Mouse (Mus musculus): ENCODE measurements around the gene Gm18596. TPM values are rescaled to one million over a fixed set of nuclear protein-coding genes. Genes with fewer than 3 reads are reported as not detected.

Gene Gm18596
- not detected in 2 replicates for polyA plus RNA-seq (2021; fragmentation: Nextera tagmentation)
- long read RNA-seq, experiment 1 = 0 reads
- long read RNA-seq, experiment 2 = 0 reads

DNA sequence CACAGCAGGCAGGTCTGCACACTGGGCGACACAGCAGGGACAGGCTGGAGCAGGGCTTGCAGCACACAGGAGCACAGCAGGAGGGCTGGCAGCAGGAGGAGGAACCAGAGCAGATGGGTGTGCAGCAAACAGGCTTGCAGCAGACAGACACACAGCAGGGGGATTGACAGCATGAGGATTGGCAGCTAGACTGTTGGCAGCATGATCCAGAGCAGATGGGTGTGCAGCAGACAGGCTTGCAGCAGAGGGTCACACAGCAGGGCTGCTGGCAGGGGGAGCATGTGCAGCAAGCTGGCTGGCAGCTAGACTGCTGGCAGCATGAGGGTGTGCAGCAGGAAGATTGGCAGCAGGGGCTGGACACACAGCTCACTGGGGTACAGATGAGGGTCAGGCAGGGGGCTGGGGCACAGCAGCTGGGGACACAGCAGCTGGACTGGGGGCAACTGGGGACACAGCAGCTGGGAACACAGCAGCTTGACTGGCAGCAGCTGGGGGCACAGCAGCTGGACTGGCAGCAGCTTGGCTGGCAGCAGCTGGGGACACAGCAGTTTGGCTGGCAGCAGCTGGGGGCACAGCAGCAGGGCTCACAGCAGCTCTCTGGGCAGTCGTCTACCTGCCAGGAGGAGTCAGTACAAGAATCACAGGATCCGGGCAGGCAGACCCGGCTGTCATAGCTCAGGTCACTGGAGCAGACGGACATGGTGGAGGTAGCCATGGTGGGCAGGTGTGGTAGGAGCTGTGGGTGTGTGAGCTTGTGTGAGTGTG, at the start of gene Gm18596:
Gm18596 (minus strand) TSS at position 715 of the 765 bp plus-strand sequence.

DNA sequence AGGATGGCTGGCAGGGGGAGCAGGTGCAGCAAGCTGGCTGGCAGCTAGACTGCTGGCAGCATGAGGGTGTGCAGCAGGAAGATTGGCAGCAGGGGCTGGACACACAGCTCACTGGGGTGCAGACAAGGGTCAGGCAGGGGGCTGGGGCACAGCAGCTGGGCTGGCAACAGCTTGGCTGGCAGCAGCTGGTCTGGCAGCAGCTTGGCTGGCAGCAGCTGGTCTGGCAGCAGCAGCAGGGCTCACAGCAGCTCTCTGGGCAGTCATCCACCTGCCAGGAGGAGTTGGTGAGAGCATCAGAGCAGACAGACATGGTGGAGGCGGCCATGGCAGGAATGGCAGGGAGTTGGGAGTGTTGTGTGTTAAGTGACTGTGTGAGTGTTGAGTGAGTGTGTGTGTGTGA, 45.4 kb upstream of the Gm18596 start, which contains the start of gene Gm7137:
Gm7137 (minus strand) TSS at position 325 of the 400 bp plus-strand sequence.

DNA sequence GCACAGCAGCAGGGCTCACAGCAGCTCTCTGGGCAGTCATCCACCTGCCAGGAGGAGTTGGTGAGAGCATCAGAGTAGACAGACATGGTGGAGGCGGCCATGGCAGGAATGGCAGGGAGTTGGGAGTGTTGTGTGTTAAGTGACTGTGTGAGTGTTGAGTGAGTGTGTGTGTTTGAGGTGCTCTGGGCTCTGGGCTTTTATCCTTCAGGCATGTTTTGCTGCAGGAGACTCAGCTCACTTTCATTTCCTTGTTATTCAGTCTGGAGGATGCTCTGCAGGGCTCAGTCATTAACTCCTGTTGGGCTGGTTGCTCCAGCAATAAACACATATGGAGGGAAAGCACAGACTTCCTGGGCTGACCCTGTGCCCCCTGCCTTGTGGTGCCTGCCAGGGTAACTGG, 40.0 kb upstream of the Gm18596 start, which contains the start of gene Gm3250:
Gm3250 (minus strand) TSS at position 101 of the 400 bp plus-strand sequence.

DNA sequence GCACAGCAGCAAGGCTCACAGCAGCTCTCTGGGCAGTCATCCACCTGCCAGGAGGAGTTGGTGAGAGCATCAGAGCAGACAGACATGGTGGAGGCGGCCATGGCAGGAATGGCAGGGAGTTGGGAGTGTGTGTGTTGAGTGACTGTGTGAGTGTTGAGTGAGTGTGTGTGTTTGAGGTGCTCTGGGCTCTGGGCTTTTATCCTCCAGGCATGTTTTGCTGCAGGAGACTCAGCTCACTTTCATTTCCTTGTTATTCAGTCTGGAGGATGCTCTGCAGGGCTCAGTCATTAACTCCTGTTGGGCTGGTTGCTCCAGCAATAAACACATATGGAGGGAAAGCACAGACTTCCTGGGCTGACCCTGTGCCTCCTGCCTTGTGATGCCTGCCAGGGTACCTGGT, 34.4 kb upstream of the Gm18596 start, which contains the start of gene Gm7138:
Gm7138 (minus strand) TSS at position 101 of the 400 bp plus-strand sequence.

DNA sequence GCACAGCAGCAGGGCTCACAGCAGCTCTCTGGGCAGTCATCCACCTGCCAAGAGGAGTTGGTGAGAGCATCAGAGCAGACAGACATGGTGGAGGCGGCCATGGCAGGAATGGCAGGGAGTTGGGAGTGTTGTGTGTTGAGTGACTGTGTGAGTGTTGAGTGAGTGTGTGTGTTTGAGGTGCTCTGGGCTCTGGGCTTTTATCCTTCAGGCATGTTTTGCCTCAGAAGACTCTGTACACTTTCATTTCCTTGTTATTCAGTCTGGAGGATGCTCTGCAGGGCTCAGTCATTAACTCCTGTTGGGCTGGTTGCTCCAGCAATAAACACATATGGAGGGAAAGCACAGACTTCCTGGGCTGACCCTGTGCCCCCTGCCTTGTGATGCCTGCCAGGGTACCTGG, 28.8 kb upstream of the Gm18596 start, which contains the start of gene Gm3238:
Gm3238 (minus strand) TSS at position 101 of the 400 bp plus-strand sequence.

DNA sequence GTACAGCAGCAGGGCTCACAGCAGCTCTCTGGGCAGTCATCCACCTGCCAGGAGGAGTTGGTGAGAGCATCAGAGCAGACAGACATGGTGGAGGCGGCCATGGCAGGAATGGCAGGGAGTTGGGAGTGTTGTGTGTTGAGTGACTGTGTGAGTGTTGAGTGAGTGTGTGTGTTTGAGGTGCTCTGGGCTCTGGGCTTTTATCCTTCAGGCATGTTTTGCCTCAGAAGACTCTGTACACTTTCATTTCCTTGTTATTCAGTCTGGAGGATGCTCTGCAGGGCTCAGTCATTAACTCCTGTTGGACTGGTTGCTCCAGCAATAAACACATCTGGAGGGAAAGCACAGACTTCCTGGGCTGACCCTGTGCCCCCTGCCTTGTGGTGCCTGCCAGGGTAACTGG, 17.1 kb upstream of the Gm18596 start, which contains the start of gene Gm3233:
Gm3233 (minus strand) TSS at position 101 of the 400 bp plus-strand sequence.

DNA sequence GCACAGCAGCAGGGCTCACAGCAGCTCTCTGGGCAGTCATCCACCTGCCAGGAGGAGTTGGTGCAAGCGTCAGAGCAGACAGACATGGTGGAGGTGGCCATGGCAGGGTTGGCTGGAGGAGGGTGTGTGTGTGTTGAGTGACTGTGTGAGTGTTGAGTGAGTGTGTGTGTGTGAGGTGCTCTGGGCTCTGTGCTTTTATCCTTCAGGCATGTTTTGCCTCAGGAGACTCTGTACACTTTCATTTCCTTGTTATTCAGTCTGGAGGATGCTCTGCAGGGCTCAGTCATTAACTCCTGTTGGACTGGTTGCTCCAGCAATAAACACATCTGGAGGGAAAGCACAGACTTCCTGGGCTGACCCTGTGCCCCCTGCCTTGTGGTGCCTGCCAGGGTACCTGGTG, 8.8 kb upstream of the Gm18596 start, which contains the start of gene Gm9736:
Gm9736 (minus strand) TSS at position 101 of the 400 bp plus-strand sequence.

DNA sequence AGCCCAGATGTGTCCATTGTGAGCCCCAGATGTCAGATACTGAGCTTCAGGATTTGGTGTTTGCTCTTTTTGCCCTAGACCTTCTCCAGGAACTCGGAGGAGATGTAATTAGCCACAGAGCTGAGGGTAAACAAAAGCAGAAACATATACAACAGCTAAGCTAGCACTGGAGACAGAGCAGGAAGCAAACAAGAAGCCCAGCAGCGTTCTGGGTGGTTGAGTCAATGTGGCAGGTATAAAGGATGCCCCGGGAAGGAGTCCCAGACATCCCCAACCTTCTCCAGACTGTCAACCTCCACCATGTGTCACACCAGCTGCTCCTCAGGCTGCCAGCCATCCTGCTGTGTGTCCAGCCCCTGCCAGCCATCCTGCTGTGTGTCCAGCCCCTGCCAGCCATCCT, 16.3 kb downstream of the Gm18596 start, which contains the start of gene Gm10100:
Gm10100 (plus strand) TSS at position 301 of the 400 bp plus-strand sequence.

DNA sequence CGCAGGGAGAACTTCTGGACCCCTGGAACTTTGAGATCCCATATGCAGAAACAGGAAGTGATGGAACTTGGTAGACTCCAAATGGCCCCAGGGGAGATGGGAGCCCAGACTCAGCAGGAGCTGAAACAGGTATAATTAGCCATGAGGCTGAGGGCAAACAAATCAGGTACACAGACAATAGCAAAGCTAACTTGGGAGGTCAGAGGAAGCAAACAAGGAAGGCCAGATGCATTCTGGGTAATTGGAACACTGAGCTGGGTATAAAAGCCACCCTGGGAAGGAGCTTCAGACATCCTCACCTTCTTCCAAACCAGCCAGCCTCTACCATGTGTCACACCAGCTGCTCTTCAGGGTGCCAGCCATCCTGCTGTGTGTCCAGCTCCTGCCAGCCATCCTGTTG, 22.1 kb downstream of the Gm18596 start, which contains the start of gene Krtap12-1:
Krtap12-1 (plus strand) TSS at position 301 of the 400 bp plus-strand sequence.

DNA sequence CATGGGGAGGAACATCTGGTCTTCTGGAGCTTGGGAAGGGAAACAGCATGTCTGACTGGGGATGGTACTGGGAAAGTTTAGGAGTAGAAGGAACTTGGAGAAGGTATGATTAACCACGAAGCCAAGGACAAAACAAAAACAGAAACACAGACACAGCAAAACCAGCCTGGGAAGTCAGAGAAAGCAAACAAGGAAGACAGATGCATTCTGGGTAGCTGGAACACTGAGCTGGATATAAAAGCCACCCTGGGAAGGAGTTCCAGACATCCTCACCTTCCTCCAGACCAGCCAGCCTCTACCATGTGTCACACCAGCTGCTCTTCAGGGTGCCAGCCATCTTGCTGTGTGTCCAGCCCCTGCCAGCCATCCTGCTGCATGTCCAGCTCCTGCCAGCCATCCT, 26.9 kb downstream of the Gm18596 start, which contains the start of gene Gm10142:
Gm10142 (plus strand) TSS at position 301 of the 400 bp plus-strand sequence.

DNA sequence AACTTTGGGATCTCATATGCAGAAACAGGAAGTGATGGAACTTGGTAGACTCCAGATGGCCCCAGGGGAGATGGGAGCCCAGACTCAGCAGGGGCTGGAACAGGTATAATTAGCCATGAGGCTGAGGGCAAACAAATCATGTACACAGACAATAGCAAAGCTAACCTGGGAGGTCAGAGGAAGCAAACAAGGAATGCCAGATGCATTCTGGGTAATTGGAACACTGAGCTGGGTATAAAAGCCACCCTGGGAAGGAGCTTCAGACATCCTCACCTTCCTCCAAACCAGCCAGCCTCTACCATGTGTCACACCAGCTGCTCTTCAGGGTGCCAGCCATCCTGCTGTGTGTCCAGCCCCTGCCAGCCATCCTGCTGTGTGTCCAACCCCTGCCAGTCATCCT, 31.3 kb downstream of the Gm18596 start, which contains the start of gene Gm10024:
Gm10024 (plus strand) TSS at position 301 of the 400 bp plus-strand sequence.

DNA sequence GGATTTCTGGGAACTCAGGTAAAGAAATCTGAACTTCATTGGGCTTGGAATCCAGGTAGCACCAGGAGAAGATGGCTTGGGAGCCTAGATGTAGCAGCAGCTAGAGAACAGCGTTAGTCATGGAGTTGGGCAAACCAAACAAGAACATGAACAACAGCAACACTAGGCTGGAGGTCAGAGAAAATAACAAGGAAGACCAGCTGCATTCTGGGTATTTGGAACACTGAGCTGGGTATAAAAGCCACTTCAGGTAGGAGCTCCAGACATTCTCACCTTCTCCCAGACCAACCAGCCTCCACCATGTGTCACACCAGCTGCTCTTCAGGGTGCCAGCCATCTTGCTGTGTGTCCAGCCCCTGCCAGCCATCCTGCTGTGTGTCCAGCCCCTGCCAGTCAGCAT, 36.1 kb downstream of the Gm18596 start, which contains the start of gene Gm10272:
Gm10272 (plus strand) TSS at position 301 of the 400 bp plus-strand sequence.

DNA sequence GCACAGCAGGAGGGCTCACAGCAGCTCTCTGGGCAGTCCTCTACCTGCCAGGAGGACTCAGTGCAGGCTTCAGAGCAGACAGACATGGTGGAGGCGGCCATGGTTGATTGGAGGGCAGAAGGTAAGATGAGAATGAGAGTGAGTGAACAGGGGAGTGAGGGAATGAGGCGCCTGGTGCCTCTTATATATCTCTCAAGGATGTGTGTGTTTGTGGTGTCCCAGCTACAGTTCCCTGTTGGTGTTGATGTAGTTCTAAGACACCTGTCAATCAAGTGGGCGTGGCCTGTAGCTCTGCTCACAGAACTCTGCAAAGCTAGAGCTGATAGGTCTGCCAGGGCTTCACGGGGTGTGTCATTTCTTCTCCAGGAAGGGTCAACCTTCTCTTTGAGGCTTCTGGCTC, 45.3 kb downstream of the Gm18596 start, which contains the start of gene Gm9508:
Gm9508 (minus strand) TSS at position 101 of the 400 bp plus-strand sequence.

Other genes starting within 250 kb of the Gm18596 start
- gene Fam207a, start 226.9 kb downstream of the Gm18596 start, polyA plus RNA-seq (2021; fragmentation: Nextera tagmentation) = 25.3 and 29.2 TPM in 2 replicates
- gene Itgb2, start 212.4 kb downstream of the Gm18596 start, polyA plus RNA-seq (2021; fragmentation: Nextera tagmentation) = 4.6 and 4.9 TPM in 2 replicates
- gene Pttg1ip, start 160.9 kb downstream of the Gm18596 start, polyA plus RNA-seq (2021; fragmentation: Nextera tagmentation) = 56.3 and 68.9 TPM in 2 replicates
- 157 and 188 TPM in 2 replicates for gene Sumo3, start 136.5 kb downstream of the Gm18596 start, polyA plus RNA-seq (2021; fragmentation: Nextera tagmentation)
- gene Gm49325, start 136.4 kb downstream of the Gm18596 start, polyA plus RNA-seq (2021; fragmentation: Nextera tagmentation) = 1.9 and 10.3 TPM in 2 replicates
- 50.9 and 59.2 TPM in 2 replicates for gene Ube2g2, start 120.4 kb downstream of the Gm18596 start, polyA plus RNA-seq (2021; fragmentation: Nextera tagmentation)
- gene Tspear, start 56.1 kb downstream of the Gm18596 start, polyA plus RNA-seq (2021; fragmentation: Nextera tagmentation) = 0.20 TPM in 2 replicates
- not detected in 2 replicates for gene Gm19402, start 51.9 kb downstream of the Gm18596 start, polyA plus RNA-seq (2021; fragmentation: Nextera tagmentation)
- gene Gm9508, start 45.4 kb downstream of the Gm18596 start, polyA plus RNA-seq (2021; fragmentation: Nextera tagmentation) = not detected in 2 replicates
- gene Gm10272, start 36.0 kb downstream of the Gm18596 start, polyA plus RNA-seq (2021; fragmentation: Nextera tagmentation) = not detected in 2 replicates
- gene Gm10024, start 31.2 kb downstream of the Gm18596 start, polyA plus RNA-seq (2021; fragmentation: Nextera tagmentation) = not detected in 2 replicates
- gene Gm10142, start 26.8 kb downstream of the Gm18596 start, polyA plus RNA-seq (2021; fragmentation: Nextera tagmentation) = not detected in 2 replicates
- gene Krtap12-1, start 22.0 kb downstream of the Gm18596 start, polyA plus RNA-seq (2021; fragmentation: Nextera tagmentation) = not detected in 2 replicates
- not detected in 2 replicates for gene Gm10100, start 16.2 kb downstream of the Gm18596 start, polyA plus RNA-seq (2021; fragmentation: Nextera tagmentation)
- gene Gm9736, start 8.7 kb upstream of the Gm18596 start, polyA plus RNA-seq (2021; fragmentation: Nextera tagmentation) = not detected in 2 replicates
- gene Gm3233, start 17.0 kb upstream of the Gm18596 start, polyA plus RNA-seq (2021; fragmentation: Nextera tagmentation) = not detected in 2 replicates
- not detected in 2 replicates for gene Gm3238, start 28.7 kb upstream of the Gm18596 start, polyA plus RNA-seq (2021; fragmentation: Nextera tagmentation)
- not detected in 2 replicates for gene Gm7138, start 34.3 kb upstream of the Gm18596 start, polyA plus RNA-seq (2021; fragmentation: Nextera tagmentation)
- not detected in 2 replicates for gene Gm3250, start 39.9 kb upstream of the Gm18596 start, polyA plus RNA-seq (2021; fragmentation: Nextera tagmentation)
- gene Gm7137, start 45.6 kb upstream of the Gm18596 start, polyA plus RNA-seq (2021; fragmentation: Nextera tagmentation) = not detected in 2 replicates
- not detected in 2 replicates for gene Gm9639, start 52.4 kb upstream of the Gm18596 start, polyA plus RNA-seq (2021; fragmentation: Nextera tagmentation)
- not detected in 2 replicates for gene Gm19668, start 56.5 kb upstream of the Gm18596 start, polyA plus RNA-seq (2021; fragmentation: Nextera tagmentation)
- gene Gm9507, start 69.2 kb upstream of the Gm18596 start, polyA plus RNA-seq (2021; fragmentation: Nextera tagmentation) = not detected in 2 replicates
- not detected in 2 replicates for gene Gm2696, start 72.0 kb upstream of the Gm18596 start, polyA plus RNA-seq (2021; fragmentation: Nextera tagmentation)
- not detected in 2 replicates for gene Krtap10-4, start 84.5 kb upstream of the Gm18596 start, polyA plus RNA-seq (2021; fragmentation: Nextera tagmentation)
- not detected in 2 replicates for gene Krtap10-10, start 93.3 kb upstream of the Gm18596 start, polyA plus RNA-seq (2021; fragmentation: Nextera tagmentation)
- not detected in 2 replicates for gene Gm36176, start 104.2 kb upstream of the Gm18596 start, polyA plus RNA-seq (2021; fragmentation: Nextera tagmentation)
- not detected in 2 replicates for gene Gm10318, start 110.2 kb upstream of the Gm18596 start, polyA plus RNA-seq (2021; fragmentation: Nextera tagmentation)
- gene Gm3285, start 119.3 kb upstream of the Gm18596 start, polyA plus RNA-seq (2021; fragmentation: Nextera tagmentation) = not detected in 2 replicates
- gene Lrrc3, start 159.9 kb upstream of the Gm18596 start, polyA plus RNA-seq (2021; fragmentation: Nextera tagmentation) = 4.8 TPM in 2 replicates
- gene Trpm2, start 227.9 kb upstream of the Gm18596 start, polyA plus RNA-seq (2021; fragmentation: Nextera tagmentation) = 3.8 and 4.0 TPM in 2 replicates
- gene 1810043G02Rik, start 235.9 kb upstream of the Gm18596 start, polyA plus RNA-seq (2021; fragmentation: Nextera tagmentation) = 38.1 and 47.5 TPM in 2 replicates

Data from left cerebral cortex, adult 6 months (tissue).